Mouse (Mus musculus): ENCODE results near the gene Mrps18b.

DNA sequence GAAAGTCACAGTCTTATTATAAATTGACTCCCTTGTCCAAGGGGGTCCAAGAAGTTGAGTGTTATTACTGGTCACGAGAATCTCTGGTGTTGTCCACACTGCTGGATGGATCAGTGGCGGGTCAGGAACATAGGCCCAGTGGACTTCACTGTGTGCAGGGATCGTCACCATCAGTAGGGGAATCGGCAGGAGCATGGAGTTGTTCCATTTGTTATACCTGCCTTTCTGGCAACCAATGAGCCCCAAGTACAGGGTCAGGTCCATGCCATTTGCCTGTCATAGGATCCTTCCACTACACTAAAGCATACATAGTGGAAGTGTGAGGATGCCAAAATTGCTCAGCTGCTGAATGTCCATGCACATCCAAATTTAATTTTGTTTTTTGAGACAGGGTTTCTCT, 16.4 kb upstream of the Mrps18b start:
- no peak for TF ChIP-seq POLR2A (IDR thresholded peaks at IDR 0.05; ENCODE audit: borderline replicate concordance, extremely low read depth, insufficient read depth, insufficient read length, poor library complexity, severe bottlenecking)
- TF ChIP-seq CTCF (IDR thresholded peaks at IDR 0.05; ENCODE audit: borderline replicate concordance, extremely low read depth, insufficient read depth, insufficient read length): no peak
